Mouse (Mus musculus) neural tube, embryonic 15.5 days (tissue): Measurements from ENCODE around the gene Vezt. TPM values are rescaled to one million over a fixed set of nuclear protein-coding genes. Genes with fewer than 3 reads are reported as not detected.

ENCODE experiments used
- microRNA counts: library from miRNA; unstranded; fragments of <30 nt; microRNA quantifications from one replicate; lab custom pipeline; 2016
- microRNA-seq: library from miRNA; unstranded; fragments of <30 nt; microRNA quantifications from one replicate; pipeline ENCODE4, GENCODE M21; 2017
- polyA plus RNA-seq: library from polyadenylated mRNA; unstranded; fragments of >200 nt; fragmentation: Nextera tagmentation; extraction: Ambion mirVana; gene quantifications from 2 replicates; pipeline ENCODE4 v1.2.1, GENCODE M21; 2015

The Vezt gene
- polyA plus RNA-seq, 1 experiment from 2014 or later: 42.3 TPM

MicroRNAs within 50 kb of the gene (microRNA counts, 519-probe panel; counts per million panel counts)
- microRNA mmu-miR-331-3p (lab: Ali Mortazavi, UCI) (3,057 counts per million, percentile 75 among the panel's probes with 10 or more counts), microRNA mmu-miR-331-5p (lab: Ali Mortazavi, UCI) (1,542 counts per million, percentile 18 among the panel's probes with 10 or more counts)

Small RNA genes within 50 kb of the gene (microRNA-seq; reads per million reads assigned to microRNA genes)
- gene Mir331: 109 reads per million, percentile 55 among the genes with 10 or more reads in this experiment

Other genes starting within 250 kb of the Vezt start
- gene Usp44, start 204.3 kb downstream of the Vezt start, polyA plus RNA-seq: 0.08 and 0.37 TPM in 2 replicates
- 159 and 172 TPM in 2 replicates for gene Metap2, start 138.7 kb downstream of the Vezt start, polyA plus RNA-seq
- gene Fgd6, start 184 bp upstream of the Vezt start, polyA plus RNA-seq: 1.8 and 2.3 TPM in 2 replicates
- 6.6 and 8.4 TPM in 2 replicates for gene Nr2c1, start 112.2 kb upstream of the Vezt start, polyA plus RNA-seq
- gene Ndufa12, start 162.9 kb upstream of the Vezt start, polyA plus RNA-seq: 358 and 402 TPM in 2 replicates